Mouse (Mus musculus) kidney, embryonic 16.5 days (tissue): ENCODE measurements around the gene Tbx2. TPM values are rescaled to one million over a fixed set of nuclear protein-coding genes. Genes with fewer than 3 reads are reported as not detected.

Experiments
- ATAC-seq: fragments of 200-750 bp; cut with Nextera tagmentation; 2 replicates; pipeline ENCODE4 v1.8.0; 2017; ENCODE audit warnings: moderate TSS enrichment; ENCODE audit not compliant: low FRiP score, low TSS enrichment
- H3K27ac ChIP-seq: fragments of 300-500 bp; sonication (generic); 2 replicates; pipeline ENCODE4 v1.5.1; 2014; ENCODE audit warnings: low read length
- H3K27me3 ChIP-seq: fragments of 300-500 bp; sonication (generic); 2 replicates; pipeline ENCODE4 v1.6.1; 2014; ENCODE audit warnings: low read length, control low read depth, mixed read lengths; ENCODE audit not compliant: insufficient read depth
- H3K36me3 ChIP-seq: fragments of 300-500 bp; sonication (generic); 2 replicates; pipeline ENCODE4 v1.6.1; 2014; ENCODE audit warnings: low read length, control low read depth, mixed read lengths; ENCODE audit not compliant: insufficient read depth
- H3K4me1 ChIP-seq: fragments of 300-500 bp; sonication (generic); 2 replicates; pipeline ENCODE4 v1.6.1; 2014; ENCODE audit warnings: low read length, control low read depth, mixed read lengths; ENCODE audit not compliant: insufficient read depth
- H3K4me2 ChIP-seq: fragments of 300-500 bp; sonication (generic); replicated peaks from 2 replicates; pipeline ENCODE4 v1.6.1; 2014; ENCODE audit warnings: low read depth, low read length
- H3K4me3 ChIP-seq: fragments of 300-500 bp; sonication (generic); 2 replicates; pipeline ENCODE4 v1.5.1; 2014; ENCODE audit warnings: mild to moderate bottlenecking, low read length
- H3K9ac ChIP-seq: fragments of 300-500 bp; sonication (generic); replicated peaks from 2 replicates; pipeline ENCODE4 v1.6.1; 2014; ENCODE audit warnings: low read length
- H3K9me3 ChIP-seq: fragments of 300-500 bp; sonication (generic); 2 replicates; pipeline ENCODE4 v1.6.1; 2016; ENCODE audit warnings: low read length, control low read depth
- WGBS: fragments of 180-500 bp; shearing (Covaris S2); extraction: QIAGEN DNeasy Blood & Tissue Kit; methylation state at CpG from one replicate; pipeline ENCODE4 v1.1.7; 2014; 5-methylcytosine and 5-hydroxymethylcytosine counted together
- polyA plus RNA-seq: library from polyadenylated mRNA; unstranded; fragments of >200 nt; fragmentation: Nextera tagmentation; extraction: Ambion mirVana; gene quantifications from 2 replicates; pipeline ENCODE4 v1.2.1, GENCODE M21; 2015

Gene Tbx2
- polyA plus RNA-seq: 10.3 TPM in 2 replicates

DNA sequence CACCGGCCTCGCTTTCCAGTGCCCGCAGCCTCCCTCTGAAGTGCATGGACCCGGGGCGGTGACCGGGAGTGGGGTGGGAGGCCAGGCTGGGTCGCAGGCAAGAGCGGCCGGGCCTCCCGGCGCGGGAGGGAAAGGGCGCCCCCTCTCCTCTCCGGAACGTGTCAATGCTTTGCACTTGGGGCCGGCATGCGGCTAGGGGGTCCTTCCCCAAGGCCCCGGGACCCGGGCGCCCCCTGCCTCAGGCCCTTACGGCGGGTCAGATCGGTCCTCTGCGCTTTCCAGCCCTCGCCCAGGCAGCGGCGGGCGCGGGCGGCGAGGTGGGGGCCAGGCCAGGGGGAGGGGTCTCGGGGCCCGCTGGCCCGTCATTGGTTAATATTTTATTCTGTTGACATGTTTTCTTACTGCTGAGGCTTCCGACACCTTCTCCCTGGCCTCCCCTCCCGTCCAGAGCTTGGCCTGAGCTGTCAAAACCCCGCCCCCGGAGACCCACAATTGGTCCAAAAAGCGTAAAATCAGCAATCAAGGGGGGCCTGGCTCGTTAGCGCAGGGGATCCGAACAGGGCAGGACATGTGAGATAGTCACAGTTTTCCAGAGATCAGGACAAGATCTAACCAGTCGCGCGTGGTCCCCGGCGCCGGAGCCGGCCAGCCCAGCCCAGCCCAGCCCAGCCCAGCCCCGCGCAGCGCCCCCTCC lies at the start of gene Tbx2:
Tbx2 (plus strand) TSS at position 321 of the 694 bp plus-strand sequence.
- under 1% methylated on average over 39 of the region's 52 CpGs for WGBS
- Histone ChIP-seq H3K27ac (peak within 1 kb of the TSS; percentile 94), H3K4me2 (peak within 1 kb of the TSS; percentile 79), H3K36me3 (peaks cover 5% of the 10 kb centered on the region; the same call in 1 of the 2 replicates), H3K4me1 (peaks cover 37% of the 10 kb centered on the region), H3K27me3 (peaks cover 46% of the 10 kb centered on the region), H3K4me3 (peak within 1 kb of the TSS; percentile 74), H3K9me3 (no peaks in the 10 kb centered on the region), H3K9ac (peak within 1 kb of the TSS; percentile 94)
- ATAC-seq: peak; percentile 91

DNA sequence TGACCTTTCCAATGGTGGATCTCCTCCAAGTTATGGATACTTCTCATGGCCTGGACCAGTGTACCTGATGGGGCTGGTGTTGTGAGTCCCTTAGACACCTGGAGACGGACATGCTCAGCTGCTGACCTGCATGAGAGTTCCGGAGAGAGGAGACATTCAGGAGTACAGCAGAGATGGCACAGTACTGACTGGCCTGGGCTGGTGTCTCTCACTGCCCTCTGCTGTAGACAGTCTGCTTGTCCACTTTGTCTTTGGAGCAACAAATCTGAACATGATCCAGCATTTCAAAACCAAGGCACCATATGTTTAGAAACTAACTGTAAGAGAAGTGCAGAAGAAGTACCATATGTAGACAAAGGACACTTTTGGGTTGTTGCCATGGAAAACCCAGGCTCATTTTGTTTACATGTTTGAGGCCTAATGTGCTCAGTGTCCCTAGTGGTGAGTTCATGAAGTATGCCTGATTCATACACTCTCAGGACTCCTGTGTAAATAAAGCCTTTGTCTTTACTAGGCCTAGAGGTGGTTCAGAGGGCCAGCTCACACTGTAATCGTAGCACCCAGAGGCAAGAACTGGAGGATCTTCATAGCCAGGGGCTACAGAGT lies 46.1 kb upstream of the Tbx2 start:
- Histone ChIP-seq H3K9me3 (no peaks in the 10 kb centered on the region), H3K4me2 (no peak overlapping the region), H3K27me3 (no peaks in the 10 kb centered on the region), H3K4me1 (peaks cover 16% of the 10 kb centered on the region), H3K27ac (no peak overlapping the region), H3K36me3 (no peaks in the 10 kb centered on the region), H3K4me3 (no peak overlapping the region), H3K9ac (no peak overlapping the region)
- peak; percentile 56; the same call in 1 of the 2 replicates for ATAC-seq
- WGBS: 82% methylated on average over 3 of the region's 3 CpGs

DNA sequence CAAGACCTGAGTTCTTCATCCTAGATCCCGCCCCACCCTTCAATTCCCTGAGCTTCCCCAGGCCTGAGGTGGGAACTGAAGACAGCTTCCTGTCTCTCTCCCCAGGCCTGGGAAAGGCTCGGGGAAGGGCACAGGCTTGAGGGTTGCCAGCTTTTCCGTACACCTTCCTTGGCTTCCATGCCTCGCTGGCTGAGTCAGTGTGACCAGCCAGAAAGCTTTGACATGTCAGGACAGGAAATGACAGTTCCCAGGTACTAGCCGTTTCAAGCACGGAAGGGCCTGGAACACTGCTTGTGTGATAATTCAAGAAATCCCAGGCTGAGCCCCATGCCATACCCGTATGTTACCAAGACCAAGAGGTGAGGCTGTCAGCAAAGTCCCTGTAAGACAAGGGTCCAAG lies 42.6 kb upstream of the Tbx2 start:
- H3K36me3 ChIP-seq: no peaks in the 10 kb centered on the region
- no peak overlapping the region for H3K4me3 ChIP-seq
- WGBS: 75% methylated on average over 7 of the region's 7 CpGs
- peaks cover 39% of the 10 kb centered on the region for H3K4me1 ChIP-seq
- H3K9me3 ChIP-seq: no peaks in the 10 kb centered on the region
- H3K27me3 ChIP-seq: no peaks in the 10 kb centered on the region
- no peak for ATAC-seq
- H3K9ac ChIP-seq: no peak overlapping the region; the same call in 1 of the 2 replicates
- no peak overlapping the region for H3K4me2 ChIP-seq
- no peak overlapping the region for H3K27ac ChIP-seq

DNA sequence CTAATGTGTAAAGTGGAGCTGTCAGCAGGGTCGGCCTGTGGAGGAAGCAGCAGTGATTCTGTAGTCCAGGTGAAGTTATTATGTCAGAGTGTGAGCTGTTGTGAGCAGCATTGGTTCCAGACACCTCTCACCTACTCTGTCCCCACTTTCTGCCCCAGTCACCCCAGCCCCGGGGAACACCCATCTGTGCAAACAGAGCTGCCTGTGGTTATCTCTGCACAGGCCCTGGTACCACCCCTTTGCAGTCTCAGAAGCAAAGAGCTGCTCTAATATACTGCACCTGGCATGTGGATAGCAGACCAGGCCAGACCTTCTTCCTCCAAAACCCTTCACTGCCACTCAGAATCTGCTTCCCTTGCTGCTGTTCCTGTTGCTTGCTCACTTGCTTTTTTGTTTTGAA lies 42.1 kb upstream of the Tbx2 start:
- ATAC-seq: no peak
- Histone ChIP-seq H3K4me2 (no peak overlapping the region), H3K4me3 (no peak overlapping the region), H3K36me3 (no peaks in the 10 kb centered on the region), H3K4me1 (peaks cover 39% of the 10 kb centered on the region), H3K9me3 (no peaks in the 10 kb centered on the region), H3K27me3 (no peaks in the 10 kb centered on the region), H3K27ac (peak overlapping the region; percentile 61), H3K9ac (no peak overlapping the region; the same call in 1 of the 2 replicates)
- 75% methylated on average over 2 of the region's 2 CpGs for WGBS

GRCm38 (mm10) chr11:85791212-85791611 lies 41.1 kb upstream of the Tbx2 start:
- no peak overlapping the region for H3K9ac ChIP-seq
- no peak overlapping the region for H3K4me2 ChIP-seq
- H3K27ac ChIP-seq: peak overlapping the region; percentile 87
- H3K36me3 ChIP-seq: no peaks in the 10 kb centered on the region
- peaks cover 39% of the 10 kb centered on the region for H3K4me1 ChIP-seq
- no peak for ATAC-seq
- H3K27me3 ChIP-seq: no peaks in the 10 kb centered on the region
- H3K9me3 ChIP-seq: no peaks in the 10 kb centered on the region
- WGBS: 70% methylated on average over 1 of the region's 1 CpGs
- no peak overlapping the region for H3K4me3 ChIP-seq

GRCm38 (mm10) chr11:85792534-85793215 lies 39.7 kb upstream of the Tbx2 start:
- WGBS: 49% methylated on average over 12 of the region's 12 CpGs
- H3K27me3 ChIP-seq: no peaks in the 10 kb centered on the region
- peak overlapping the region; percentile 87 for H3K27ac ChIP-seq
- no peaks in the 10 kb centered on the region for H3K36me3 ChIP-seq
- peaks cover 36% of the 10 kb centered on the region for H3K4me1 ChIP-seq
- no peak overlapping the region for H3K9ac ChIP-seq
- ATAC-seq: peak; percentile 80
- no peaks in the 10 kb centered on the region for H3K9me3 ChIP-seq
- H3K4me3 ChIP-seq: no peak overlapping the region
- H3K4me2 ChIP-seq: no peak overlapping the region

GRCm38 (mm10) chr11:85799456-85799855 lies 32.9 kb upstream of the Tbx2 start:
- H3K27ac ChIP-seq: no peak overlapping the region

DNA sequence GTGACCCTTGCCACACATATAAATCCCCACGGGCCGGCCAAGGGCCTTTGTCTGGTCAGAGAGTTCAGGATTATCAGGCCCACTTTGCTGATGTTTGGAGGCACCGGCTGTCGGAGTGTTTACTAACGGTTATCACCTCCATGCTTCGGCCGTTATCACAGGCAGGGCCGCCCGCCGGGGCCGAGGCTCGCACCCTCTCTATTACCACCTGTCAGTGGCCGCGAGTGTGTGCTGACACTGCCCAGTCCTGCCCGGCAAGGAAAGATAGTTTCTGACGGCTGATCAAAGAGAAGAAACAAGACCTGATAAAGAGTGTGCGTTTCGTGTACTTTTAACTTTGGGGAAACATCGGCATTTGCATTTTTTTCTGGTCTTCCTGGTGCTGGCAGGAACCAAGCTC lies 32.5 kb upstream of the Tbx2 start:
- H3K9me3 ChIP-seq: no peaks in the 10 kb centered on the region
- no peak overlapping the region for H3K4me3 ChIP-seq
- no peak overlapping the region for H3K9ac ChIP-seq
- H3K4me2 ChIP-seq: no peak overlapping the region
- WGBS: 16% methylated on average over 19 of the region's 19 CpGs
- no peak overlapping the region for H3K27ac ChIP-seq
- H3K27me3 ChIP-seq: no peaks in the 10 kb centered on the region
- no peak for ATAC-seq
- H3K36me3 ChIP-seq: no peaks in the 10 kb centered on the region
- peaks cover 24% of the 10 kb centered on the region for H3K4me1 ChIP-seq

More at GRCm38 (mm10) chr11:85799456-85799855, 32.9 kb upstream of the Tbx2 start:
- no peak overlapping the region for H3K9ac ChIP-seq
- no peak overlapping the region for H3K4me2 ChIP-seq
- peaks cover 24% of the 10 kb centered on the region for H3K4me1 ChIP-seq
- no peaks in the 10 kb centered on the region for H3K27me3 ChIP-seq
- H3K9me3 ChIP-seq: no peaks in the 10 kb centered on the region
- H3K36me3 ChIP-seq: no peaks in the 10 kb centered on the region
- WGBS: 61% methylated on average over 4 of the region's 4 CpGs
- H3K4me3 ChIP-seq: no peak overlapping the region
- ATAC-seq: no peak

DNA sequence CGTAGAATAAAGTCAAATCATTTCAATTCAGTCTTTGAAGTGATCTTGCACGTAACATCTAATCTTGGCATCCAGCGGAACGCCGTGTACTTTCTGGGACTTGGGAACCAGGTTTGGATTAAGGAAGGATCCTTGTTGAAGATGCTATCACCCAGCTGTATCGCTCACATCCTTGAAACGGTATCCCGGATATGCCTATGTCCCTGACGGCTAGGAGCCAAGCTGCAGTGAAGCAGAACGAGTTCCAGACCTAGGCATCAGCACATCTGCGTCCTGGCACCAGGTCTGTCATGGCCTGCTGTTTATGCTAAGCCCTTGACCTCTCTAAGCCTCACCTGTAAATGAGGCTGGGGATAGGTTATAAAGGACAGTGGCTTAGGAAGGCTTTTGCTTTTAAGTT lies 32.0 kb upstream of the Tbx2 start:
- WGBS: 54% methylated on average over 11 of the region's 11 CpGs
- Histone ChIP-seq H3K4me2 (no peak overlapping the region), H3K27me3 (no peaks in the 10 kb centered on the region), H3K36me3 (no peaks in the 10 kb centered on the region), H3K27ac (no peak overlapping the region), H3K9ac (no peak overlapping the region), H3K9me3 (no peaks in the 10 kb centered on the region), H3K4me3 (no peak overlapping the region), H3K4me1 (peaks cover 24% of the 10 kb centered on the region)
- no peak for ATAC-seq

- 78% methylated on average over 5 of the region's 5 CpGs for WGBS
Measured at GRCm38 (mm10) chr11:85804048-85804447, 28.3 kb upstream of the Tbx2 start.

More at GRCm38 (mm10) chr11:85804048-85804447, 28.3 kb upstream of the Tbx2 start:
- H3K9ac ChIP-seq: no peak overlapping the region
- no peak overlapping the region for H3K4me2 ChIP-seq
- H3K27me3 ChIP-seq: no peaks in the 10 kb centered on the region
- no peaks in the 10 kb centered on the region for H3K9me3 ChIP-seq
- H3K36me3 ChIP-seq: no peaks in the 10 kb centered on the region
- H3K27ac ChIP-seq: no peak overlapping the region
- H3K4me3 ChIP-seq: no peak overlapping the region
- ATAC-seq: no peak
- peaks cover 24% of the 10 kb centered on the region for H3K4me1 ChIP-seq
